Mouse (Mus musculus): ENCODE data around the gene Mphosph6.
A peak's percentile ranks its signal among the peaks of the same experiment; 100 is the strongest.

Mphosph6 gene

DNA sequence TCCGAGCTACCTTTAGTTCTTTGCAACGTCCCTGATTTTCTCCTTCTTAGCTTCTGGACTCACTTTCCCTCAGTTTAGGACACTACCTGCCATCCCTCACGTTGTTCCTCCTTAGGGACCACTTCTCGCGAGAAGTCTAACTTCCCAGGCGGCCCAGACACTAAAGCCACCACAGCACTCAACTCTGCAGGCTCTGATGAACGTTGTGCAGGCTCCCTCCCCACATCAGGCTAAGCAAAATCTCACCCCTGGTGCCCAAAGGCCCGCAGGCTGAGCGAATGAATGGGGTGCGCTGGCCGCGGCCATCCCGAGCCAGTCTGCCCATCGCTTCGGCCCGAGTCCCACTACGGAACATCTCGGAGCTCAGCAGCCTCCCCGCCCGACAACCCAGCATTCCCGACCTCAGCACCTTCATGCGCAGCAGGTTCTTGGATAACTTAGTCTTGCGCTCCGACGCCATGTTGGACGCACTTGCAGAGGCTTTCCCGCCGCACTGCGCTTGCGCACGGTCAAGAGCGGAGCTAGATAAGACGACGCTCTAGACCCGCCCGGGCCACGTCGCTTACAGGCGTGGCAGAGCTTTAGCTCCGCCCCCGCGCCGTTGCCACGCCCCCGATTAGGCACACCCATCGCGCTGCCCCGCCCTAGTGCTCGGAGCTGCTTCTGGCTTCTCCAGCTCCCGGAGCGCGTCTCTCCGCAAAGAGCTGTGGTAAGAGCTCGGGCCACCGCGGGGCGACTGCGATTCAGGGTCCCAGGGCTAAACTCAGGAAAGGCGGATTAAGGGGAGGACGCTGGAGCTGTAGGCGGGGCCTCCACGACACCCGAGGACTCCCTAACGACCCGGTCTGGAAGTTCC is at the start of gene Mphosph6:
TSS of gene Mphosph6 (minus strand) at position 501 of the 856 bp plus-strand sequence.
- DNase-seq (ENCODE audit: extremely low spot score) = peak; percentile 98

DNA sequence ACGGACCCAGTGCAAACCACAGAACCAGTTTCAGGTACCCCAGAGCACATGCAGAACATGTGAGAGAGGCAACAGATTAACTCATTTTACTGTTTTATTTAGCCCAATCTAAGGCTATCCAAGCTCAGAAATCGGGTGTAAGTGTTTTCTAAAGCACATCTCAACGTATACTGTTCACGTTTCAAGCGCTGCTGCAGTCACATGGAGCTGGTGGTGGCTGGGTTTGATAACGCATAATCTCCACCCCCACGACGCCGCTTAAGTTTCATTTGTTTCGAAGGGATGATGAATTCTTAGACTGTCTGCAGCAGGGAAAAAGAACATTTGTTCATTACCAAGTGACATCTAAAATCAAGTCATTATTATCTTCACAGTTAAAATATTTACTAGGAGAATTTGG is 48.7 kb upstream of the Mphosph6 start:
- DNase-seq (ENCODE audit: extremely low spot score) = no peak

DNA sequence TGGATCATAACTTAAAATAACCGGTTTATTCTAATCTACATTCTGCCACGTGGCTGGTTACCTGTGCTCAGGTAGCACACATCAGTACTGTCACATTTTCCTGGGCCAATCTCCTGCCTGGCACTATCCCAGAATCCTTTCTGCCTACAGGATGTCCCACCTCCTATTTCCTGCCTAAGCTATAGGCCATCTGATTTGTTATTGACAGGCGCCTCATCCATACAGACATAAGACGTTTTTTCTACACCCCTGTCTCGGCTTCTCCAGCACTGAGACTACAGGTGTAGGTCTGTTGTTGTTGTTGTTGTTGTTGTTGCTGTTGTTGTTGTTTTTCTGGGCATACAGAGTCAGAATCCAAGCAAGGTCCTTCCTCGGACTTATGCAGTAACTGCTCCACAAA is 46.1 kb upstream of the Mphosph6 start:
- no peak for DNase-seq (ENCODE audit: extremely low spot score)

DNA sequence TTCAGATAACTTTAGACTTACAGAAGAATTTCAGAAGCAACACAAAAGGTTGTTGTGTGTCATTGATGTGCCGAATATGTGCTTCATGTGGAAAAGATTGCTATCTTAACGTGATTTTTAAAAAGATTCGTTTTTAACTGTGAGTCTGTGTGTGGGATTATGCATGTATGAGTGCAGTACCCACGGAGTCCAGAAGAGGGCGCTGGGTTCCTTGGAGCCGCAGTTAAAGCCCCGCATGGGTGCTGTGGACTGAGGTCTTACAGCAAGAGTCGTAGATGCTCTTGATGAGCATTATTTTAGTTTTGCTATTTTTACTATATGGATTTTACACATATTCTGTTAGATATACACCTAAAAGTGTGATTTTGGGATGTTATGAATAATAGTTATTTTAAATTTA is 42.0 kb upstream of the Mphosph6 start:
- DNase-seq (ENCODE audit: extremely low spot score) = no peak

DNA sequence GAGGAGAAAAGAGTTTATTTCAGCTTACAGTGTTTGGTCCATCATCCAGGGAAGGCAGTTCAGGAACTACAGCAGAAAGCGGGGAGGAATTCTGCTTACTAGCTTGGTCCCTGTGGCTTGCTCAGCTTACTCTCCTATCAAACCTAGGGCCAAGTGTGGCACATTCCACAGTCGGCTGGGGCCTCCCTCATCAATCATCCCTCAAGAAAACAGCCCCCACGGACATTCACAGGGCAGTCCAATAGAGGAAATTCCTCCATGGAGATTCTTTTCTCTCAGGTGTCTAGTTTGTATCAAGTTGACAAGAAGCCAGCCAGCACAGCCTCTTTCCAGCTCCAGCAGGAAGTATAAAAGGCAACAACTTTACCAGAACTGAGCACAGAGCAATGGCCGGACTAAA is 11.8 kb upstream of the Mphosph6 start:
- peak; percentile 9 for DNase-seq (ENCODE audit: extremely low spot score)

DNA sequence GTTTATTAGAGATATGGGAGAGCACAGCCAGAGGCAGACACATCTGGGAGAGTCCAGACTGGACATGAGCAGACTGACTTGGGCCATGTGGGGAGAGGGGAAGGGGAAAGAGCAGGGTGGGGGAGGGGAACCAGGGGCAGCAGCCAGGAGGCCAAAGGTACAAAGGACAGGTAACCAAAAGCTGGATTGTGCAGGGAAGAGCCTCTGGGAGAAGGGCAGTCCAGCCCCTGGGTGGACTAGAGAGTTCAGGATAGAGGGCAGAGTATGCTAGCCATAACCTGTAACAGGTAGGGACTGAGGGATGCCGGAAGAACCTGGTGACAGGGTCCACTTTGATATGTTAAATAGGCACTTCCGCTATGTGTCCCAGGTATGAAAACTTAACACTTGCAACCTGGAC is 8.9 kb upstream of the Mphosph6 start:
- no peak for DNase-seq (ENCODE audit: extremely low spot score)

DNA sequence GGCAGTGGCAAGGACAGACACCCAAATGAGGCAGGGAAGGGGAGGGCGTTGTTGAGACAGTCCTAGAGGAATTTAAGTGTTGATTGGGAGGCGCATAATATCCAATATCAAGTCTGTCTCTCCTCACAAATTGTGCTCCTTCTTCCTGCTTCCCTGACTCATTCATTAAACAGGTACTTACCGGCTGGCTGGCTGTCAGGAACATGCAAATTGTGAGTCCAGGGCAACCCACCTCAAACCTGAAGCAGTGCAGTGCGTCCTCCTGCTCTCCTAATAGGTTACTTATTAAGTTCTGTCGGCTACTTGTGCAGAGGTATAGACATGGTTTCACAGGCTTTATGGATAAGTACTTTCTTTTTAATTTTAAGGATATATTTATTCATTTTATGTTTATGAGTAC is 3.7 kb upstream of the Mphosph6 start:
- no peak for DNase-seq (ENCODE audit: extremely low spot score)

DNA sequence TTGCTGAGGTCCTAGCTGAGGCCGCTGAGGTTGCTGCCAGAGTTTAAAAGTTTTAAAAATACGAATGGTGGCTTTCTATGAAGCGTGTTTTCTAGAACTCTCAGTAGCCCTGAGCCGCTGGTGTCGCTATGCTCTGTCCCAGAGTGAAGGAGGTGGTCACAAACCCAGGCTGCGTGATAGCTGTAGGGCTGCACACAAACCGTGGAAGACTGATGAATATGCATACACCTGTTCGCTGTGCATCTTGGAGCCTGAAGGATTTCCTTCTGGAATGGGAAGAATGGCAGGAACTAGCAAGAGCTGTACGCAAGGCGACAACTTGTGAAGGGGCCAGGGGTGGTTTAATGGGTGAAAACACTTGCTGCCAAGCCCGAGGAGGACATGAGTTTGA is 551 bp upstream of the Mphosph6 start:
- DNase-seq (ENCODE audit: extremely low spot score) = no peak

DNA sequence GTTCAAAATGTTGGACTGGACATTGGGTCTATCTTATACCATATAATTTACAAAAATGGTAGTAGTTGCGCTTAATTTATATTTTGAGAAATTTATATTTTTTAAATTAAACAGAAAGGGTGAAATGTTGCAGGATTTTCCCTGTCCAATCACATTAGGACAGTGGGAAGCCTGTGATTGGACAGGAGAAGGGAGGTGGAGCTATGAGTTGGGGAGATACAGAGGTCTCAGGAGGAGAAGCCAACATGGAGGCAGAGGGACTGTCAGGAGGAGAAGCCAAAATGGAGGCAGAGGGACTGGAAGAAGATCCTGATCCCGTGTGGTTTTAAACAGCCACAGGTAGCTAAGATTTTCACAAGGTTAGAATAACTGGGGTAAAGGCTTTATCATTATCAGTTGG is 3.7 kb downstream of the Mphosph6 start:
- DNase-seq (ENCODE audit: extremely low spot score) = no peak

DNA sequence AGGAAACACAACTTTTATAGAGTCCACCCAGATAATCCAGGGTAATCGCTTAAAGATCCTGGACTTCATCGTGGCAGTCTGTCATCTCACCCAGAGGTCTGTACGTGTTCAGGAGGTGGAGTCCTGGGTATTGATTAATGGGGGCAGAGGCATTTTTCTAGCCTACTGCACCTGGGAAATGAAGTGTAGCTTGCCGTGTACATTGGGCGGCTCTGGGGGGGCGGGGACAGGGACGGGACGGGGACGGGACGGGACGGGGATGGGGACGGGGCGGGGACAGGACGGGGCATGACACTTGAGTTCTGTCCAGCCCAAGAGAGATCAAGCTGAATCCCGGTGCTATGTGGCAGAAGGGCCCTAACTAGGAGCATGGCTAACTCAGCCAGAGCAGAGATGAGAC is 5.3 kb downstream of the Mphosph6 start:
- DNase-seq (ENCODE audit: extremely low spot score) = no peak

DNA sequence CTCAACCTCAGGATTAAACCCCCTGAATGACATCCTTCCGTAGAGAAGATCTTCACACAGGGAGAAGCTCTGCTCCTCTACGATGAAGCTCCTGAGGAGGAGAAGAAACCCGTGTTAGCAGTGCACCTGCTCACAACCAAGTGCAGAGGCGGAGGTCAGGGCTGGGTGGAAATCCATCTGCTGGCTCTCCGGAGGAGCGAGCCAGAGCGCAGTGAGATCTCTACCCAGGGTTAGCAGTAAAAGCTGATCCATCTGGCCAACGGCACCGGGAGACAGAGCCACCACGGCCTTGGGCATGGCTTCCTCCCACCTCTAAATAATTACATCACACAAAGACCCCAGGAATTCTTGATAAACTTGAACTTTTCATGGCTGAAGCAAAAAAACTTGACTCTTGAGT is 7.2 kb downstream of the Mphosph6 start:
- DNase-seq (ENCODE audit: extremely low spot score) = no peak

DNA sequence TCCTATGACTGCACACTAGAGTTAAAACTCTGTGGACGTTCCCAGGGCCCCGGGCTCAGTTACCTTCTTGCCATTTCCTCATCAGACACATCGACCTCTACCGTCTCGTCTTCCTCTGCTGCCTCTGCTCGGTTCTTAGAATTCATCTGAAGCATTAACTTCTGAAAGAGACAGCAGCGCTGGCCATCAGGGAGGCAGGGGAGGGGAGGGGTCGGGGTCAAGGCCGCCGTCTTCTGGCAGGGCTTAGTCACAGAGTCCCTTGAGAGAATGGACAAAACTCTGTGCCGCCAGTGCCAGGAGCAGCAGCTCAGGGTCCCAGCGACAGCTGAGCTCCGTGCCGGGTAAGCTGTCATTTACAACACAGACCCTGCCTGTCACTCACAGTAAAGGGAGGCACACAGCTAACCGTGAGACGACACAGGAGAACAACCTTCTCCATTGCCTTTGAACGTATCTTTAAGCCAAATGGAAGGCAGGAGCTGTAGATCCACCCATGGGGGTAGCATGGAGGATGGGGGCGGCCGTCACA is 9.1 kb downstream of the Mphosph6 start:
- DNase-seq (ENCODE audit: extremely low spot score) = no peak

DNA sequence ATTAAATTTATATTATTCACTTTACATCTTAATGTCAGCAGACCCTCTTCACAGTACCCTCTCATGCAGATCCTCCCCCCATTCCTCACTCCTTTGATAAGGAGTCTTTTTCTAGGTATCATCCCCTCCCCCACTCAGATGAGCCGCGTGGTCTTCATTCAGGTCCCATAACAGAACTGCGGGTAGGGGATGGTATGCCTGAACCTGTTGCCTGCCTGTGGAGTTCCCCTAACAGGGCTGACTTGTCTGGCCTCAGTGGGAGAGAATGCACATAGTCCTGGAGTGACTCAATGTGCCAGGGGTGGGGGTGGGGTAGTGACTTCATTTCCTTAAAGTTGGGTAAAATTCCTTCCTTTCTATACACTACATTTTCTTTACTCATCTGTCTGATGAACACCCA is 15.3 kb downstream of the Mphosph6 start:
- no peak for DNase-seq (ENCODE audit: extremely low spot score)

DNA sequence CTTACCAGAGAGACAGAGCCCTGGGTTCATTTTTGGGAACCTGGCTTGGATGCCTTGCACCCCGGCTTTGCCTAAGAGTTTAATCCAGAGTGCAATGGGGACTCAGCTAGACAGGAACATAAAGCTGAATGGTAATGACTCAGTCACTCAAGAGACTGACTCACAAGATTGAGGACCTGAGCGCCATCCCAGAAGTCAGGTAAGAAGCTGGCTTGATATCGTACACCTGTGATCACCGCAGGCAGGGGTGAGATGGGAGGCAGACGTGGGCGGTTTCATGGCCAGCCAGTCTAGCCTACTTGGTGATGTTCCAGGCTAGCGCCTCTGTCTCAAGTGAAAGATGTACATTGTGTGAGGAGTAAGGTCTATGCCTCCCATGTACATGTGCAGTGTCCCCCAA is 18.7 kb downstream of the Mphosph6 start:
- no peak for DNase-seq (ENCODE audit: extremely low spot score)

DNA sequence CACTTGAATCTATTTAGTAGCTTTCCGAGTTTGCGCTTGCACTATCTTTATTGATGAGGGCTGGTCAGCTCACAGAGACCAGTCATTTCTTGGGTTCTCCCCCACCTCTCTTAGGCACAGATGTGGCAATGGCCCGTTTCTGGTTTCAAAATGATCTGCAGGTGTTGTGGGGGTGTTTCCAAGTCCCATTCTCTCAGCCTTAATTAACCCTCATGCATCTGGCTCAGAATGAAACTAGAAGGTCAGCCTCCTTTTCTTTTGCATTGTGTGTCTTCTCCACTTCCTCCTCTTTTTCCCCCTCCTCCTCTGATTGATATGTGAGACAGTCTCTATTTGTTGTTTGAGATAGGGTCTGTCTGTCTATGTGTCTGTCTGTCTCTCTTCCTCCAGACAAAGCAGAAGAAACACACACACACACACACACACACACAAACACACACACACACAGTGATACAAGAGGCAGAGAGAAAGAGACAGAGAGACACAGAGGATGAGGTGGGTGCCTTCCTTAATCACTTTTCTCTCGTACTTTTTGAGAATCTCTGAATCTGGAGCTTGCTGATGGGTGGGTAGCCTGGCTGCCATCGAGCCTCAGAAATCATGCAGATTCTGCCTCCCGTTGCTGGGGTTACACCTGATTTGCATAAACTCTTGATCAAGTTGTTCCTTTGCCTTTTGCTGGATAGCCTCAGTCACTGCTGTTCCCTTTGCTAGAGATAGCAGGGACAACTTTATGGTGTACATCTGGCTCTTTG is 20.2 kb downstream of the Mphosph6 start:
- no peak for DNase-seq (ENCODE audit: extremely low spot score)

DNA sequence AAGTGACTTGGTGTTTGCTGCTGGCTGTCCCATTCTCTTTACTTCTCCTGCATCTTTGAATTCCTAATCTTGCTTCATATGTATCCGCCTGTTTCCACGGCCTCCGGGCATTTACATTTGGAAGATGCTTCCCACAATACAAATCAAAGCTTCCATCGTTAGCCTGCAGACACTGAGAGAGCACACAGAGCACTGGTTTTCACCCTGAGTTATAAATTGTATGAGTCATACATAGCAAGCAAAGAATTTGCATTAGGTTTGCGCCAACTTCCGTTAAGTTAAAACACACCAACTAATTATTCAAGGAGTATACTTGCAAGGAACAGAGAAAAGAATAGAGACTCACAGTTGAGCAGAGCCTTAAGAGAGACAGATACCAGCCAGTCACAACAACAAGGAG is 22.4 kb downstream of the Mphosph6 start:
- DNase-seq (ENCODE audit: extremely low spot score) = no peak

DNA sequence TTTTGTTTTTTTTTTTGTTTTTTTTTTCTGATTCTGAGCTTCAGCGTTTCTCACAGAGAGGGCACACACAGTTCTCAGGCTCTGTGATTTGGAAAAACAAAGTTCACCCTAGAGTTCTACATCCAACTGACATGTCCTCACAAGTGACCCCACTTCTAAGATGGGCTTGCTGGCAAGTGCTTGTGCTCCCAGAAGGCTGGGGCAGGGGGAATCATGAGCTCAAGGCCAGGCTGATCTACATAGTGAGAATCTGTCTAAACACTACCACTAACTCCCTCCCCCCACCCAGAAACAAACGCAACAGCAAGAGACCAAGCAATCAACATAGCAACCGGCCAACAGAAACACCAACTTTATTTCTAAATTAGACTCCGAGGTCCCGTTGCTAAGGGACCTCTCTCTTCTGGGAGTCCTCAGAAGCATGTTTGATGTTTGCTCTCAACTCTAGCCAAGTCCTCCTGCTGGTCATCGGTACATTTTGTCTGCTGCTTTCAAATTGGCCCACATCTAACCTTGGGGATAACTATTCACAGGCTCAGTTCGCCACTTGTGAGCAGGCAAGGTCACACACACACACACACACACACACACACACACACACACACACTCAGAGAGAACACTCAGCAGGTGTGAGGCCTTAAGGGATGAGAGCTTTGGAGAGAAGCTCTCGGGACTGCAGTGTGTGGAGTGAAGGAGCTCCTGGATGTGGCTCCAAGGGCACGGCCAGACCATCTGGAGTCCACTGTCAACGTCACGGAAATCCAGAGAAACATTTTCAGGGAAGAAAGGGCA is 23.0 kb downstream of the Mphosph6 start:
- no peak for DNase-seq (ENCODE audit: extremely low spot score)

DNA sequence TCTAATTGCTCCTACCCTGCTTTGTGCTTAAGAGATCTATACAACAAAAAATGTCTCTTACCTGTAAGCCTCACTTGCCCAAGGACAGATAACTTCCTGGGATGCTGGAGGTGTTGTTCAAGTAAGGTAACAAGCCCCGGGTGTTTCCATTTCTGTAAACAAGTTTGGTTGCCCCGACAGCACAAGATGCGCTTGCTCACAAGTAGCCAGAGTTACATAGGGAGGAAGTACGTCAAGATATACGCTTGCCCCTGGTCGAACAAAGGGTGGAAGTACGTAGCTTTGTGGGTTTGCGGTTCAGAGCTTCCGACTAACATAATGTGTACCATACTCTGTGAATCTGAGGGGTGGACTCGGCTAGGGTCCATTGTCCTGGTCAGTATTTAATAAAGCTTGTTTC is 25.7 kb downstream of the Mphosph6 start:
- no peak for DNase-seq (ENCODE audit: extremely low spot score)

DNA sequence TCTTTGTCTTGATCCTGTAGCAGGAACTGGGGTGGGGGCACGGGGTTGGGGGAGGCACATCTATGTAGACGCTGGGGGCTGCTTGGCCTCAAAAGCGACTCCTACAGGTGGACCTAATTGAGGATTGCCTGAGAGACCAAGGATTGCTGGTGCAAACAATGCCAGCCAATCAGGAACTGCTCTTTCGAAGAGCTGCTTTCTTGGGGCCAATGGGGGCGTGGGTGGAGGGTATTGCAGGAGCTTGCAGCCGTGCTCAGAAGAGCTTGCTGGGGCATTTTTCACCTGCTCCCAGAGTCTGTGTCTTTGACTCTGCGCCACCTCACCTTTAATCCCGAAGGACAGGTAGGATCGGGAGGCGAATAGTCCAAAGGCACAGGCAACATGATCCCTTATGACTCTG is 26.1 kb downstream of the Mphosph6 start:
- no peak for DNase-seq (ENCODE audit: extremely low spot score)

DNA sequence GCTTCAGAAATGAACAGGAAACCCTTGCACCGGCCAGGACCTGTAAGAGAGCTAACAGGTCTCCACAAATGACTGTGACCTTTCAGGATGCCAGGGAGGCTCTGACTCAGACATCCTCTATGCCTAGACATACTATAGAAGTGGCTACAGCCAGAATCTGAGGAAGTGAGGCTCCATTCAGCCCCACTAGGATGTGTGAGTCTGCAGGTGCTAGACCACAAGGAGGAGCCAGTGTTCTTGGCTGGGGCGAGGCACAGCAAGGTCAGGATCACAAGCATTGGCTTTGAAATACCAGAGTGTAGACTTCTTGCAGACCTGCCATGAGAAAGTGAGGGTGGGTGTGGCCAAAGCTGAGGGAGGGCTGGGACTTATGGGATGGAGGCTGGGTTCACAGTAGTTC is 29.1 kb downstream of the Mphosph6 start:
- no peak for DNase-seq (ENCODE audit: extremely low spot score)

DNA sequence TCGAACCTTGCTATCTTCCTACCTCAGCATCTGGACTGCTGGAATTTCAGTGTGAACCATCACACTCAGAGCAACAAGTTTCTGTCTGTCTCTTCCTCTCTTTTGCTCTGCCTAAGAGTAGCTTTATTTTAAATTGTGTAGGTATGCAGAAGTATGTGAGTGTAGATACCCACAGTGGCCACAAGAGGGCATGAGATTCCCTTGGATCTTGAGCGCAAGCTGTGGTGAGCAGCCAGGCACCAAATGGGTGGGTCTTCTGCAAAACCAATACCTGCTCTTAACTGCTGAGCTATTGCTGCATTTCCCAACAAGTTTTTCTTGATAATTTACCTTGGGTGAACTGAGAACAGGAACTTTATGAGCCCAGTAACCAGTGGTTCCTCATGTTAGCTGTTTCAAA is 29.6 kb downstream of the Mphosph6 start:
- DNase-seq (ENCODE audit: extremely low spot score) = peak; percentile 35

DNA sequence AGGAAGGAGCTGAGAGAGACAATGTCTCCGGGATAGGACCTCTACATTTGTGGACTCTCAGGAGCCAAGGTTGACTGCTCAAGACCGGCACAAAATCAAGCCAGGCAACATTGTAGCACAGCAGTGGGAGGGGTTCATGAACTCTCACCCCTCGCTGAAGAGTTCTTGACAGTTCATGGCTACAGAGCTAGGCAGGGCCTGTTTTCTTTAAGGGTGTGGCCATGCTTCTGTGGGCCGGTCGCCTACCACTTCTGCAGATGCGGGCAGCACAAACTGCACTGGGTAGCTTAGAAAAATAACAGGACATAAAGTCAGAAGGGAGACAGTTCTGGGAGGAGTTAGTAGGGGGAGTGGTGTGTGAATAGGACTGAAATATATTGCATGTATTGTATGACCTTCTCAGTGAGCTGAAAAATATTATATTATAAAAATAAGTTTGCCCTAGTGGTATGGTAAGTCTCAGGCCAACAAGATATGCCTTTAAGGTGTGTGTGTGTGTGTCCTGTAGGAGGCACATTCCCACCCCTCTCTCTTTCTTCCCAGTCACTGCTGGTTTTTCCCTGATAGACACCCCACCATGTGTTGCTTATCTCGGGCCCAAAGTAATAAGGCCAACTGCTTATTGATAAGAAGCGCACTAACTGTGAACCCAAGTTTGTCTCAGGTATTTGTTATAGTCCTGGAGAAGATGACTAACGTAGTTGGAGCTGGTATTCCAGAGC is 30.5 kb downstream of the Mphosph6 start:
- no peak for DNase-seq (ENCODE audit: extremely low spot score)

All from embryo, embryonic 9.5 days (tissue).